Mouse (Mus musculus): ENCODE data around the gene Cpsf2. TPM values are rescaled to one million over a fixed set of nuclear protein-coding genes. Genes with fewer than 3 reads are reported as not detected.

Gene Cpsf2
- total and polyA plus RNA-seq, 3 experiments, result 32.7 to 42.0 (median 34.6) TPM

DNA sequence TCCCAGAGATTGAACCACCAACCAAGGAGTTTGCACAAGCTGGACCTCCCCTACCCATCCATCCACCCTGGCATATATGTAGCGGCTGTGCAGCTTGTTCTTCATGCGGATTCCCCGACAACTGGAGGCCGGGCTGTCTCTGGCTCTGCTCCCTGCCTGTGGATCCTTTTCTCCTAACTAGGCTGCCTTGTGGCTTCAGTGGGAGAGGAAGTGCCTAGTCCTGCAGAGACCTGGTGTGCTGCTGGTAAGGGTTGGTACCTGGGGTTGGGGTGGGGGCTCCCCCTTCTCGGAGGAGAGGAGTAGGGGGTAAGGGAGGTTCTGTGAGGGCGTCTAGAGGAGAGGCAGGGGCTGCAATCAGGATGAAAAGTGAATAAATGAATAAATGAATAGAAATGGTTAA, 39.3 kb downstream of the Cpsf2 start:
- no peak for TF ChIP-seq BHLHE40 (IDR thresholded peaks at IDR 0.05; ENCODE audit: low read depth, low read length)
- no peak for TF ChIP-seq HCFC1 (IDR thresholded peaks at IDR 0.05; ENCODE audit: low read depth, low read length)
- no peak for TF ChIP-seq ZKSCAN1 (IDR thresholded peaks at IDR 0.05; ENCODE audit: borderline replicate concordance, low read depth, low read length)
- no peak for TF ChIP-seq SIN3A (IDR thresholded peaks at IDR 0.05; ENCODE audit: low read length)
- no peak for TF ChIP-seq JUN (IDR thresholded peaks at IDR 0.05; ENCODE audit: insufficient read depth, low read depth, low read length)
- TF ChIP-seq RCOR1 (conservative IDR thresholded peaks at IDR 0.05; ENCODE audit: low read depth, low read length), result no peak
- no peak for TF ChIP-seq TBP (conservative IDR thresholded peaks at IDR 0.05; ENCODE audit: low read depth, low read length)
- no peak for TF ChIP-seq EP300 (IDR thresholded peaks at IDR 0.05; ENCODE audit: low read length)
- TF ChIP-seq USF2 (conservative IDR thresholded peaks at IDR 0.05; ENCODE audit: low read depth, low read length), result no peak
- no peak for TF ChIP-seq TCF12 (IDR thresholded peaks at IDR 0.05; ENCODE audit: low read depth, low read length)
- TF ChIP-seq PAX5 (IDR thresholded peaks at IDR 0.05; ENCODE audit: low read length), result no peak
- TF ChIP-seq MYC (IDR thresholded peaks at IDR 0.05; ENCODE audit: low read depth, low read length), result no peak
- TF ChIP-seq JUND (conservative IDR thresholded peaks at IDR 0.05; ENCODE audit: low read depth, low read length), result no peak
- TF ChIP-seq RAD21 (IDR thresholded peaks at IDR 0.05; ENCODE audit: low read depth, low read length), result no peak
- no peak for TF ChIP-seq SMC3 (IDR thresholded peaks at IDR 0.05; ENCODE audit: low read depth, low read length)
- no peak for TF ChIP-seq CHD1 (IDR thresholded peaks at IDR 0.05; ENCODE audit: low read depth, low read length)
- no peak for TF ChIP-seq ZC3H11A (IDR thresholded peaks at IDR 0.05; ENCODE audit: low read depth, low read length)
- Histone ChIP-seq H3K9ac (ENCODE audit: insufficient read depth, low read depth) (no peak overlapping the region), H3K4me3 (replicated peaks in 1 of 3; ENCODE audit: low read depth in 2 of 3, low read length in 2 of 3, poor library complexity in 1 of 3) (no peak overlapping the region), H3K36me3 (replicated peaks in 1 of 2; ENCODE audit: control insufficient read depth in 1 of 2, insufficient read depth in 1 of 2, low read length in 1 of 2) (peaks cover 0 to 2% of the 10 kb centered on the region in 2 experiments), H3K79me2 (replicated peaks; ENCODE audit: control insufficient read depth, extremely low read depth, insufficient read depth, poor library complexity, severe bottlenecking) (no peaks in the 10 kb centered on the region), H3K27me3 (replicated peaks) (no peaks in the 10 kb centered on the region), H3K4me1 (ENCODE audit: control insufficient read depth in 1 of 2, insufficient read depth in 2 of 2) (no peaks in the 10 kb centered on the region), H3K9me3 (replicated peaks; ENCODE audit: low read length) (no peaks in the 10 kb centered on the region), H3K27ac (ENCODE audit: insufficient read depth, low read depth) (no peak overlapping the region), H3K4me2 (ENCODE audit: insufficient read depth, low read depth, poor library complexity, severe bottlenecking) (no peak overlapping the region)
- no peak for DNase-seq (ENCODE audit: extremely low read depth)
- in situ Hi-C loops (cut with MboI; ENCODE audit: low pct_ligation_motif_present, low pct_unique_long_range_greater_than_20kb, low sequenced_read_pairs), result loop anchor here (10.0 kb wide), 1 partner anchor 160 kb away; no protein-coding TSS in a partner anchor
- dilution Hi-C loops (cut with MboI; ENCODE audit: extremely low pct_ligation_motif_present, extremely low pct_unique_long_range_greater_than_20kb, low sequenced_read_pairs), result no loop called here

DNA sequence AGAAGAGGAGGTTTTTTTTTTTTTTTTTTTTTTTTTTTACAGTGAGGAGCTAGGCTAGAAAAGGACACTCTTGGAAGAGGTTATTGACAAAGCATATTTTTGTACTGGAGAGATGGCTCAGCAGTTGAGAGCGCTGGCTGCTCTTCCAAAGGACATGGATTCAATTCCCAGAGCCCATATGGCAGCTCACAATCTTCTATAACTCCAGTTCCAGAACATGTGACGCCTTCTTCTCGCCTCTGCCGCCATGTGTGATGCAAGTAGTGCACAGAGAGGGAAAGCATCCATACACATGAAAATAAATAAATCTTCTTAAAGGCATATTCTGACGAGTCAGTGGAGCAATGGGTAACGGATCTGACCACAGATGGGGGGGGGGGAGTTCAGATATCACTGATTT, 46.1 kb downstream of the Cpsf2 start:
- no peak overlapping the region for H3K9ac ChIP-seq (ENCODE audit: insufficient read depth, low read depth)
- TF ChIP-seq MXI1 (IDR thresholded peaks at IDR 0.05; ENCODE audit: low read depth, low read length) (no peak), ZNF384 (IDR thresholded peaks at IDR 0.05; ENCODE audit: low read depth, low read length) (0 out of 2 replicates have a peak, but pooled peaks have one; percentile 66)
- dilution Hi-C loops (cut with MboI; ENCODE audit: extremely low pct_ligation_motif_present, extremely low pct_unique_long_range_greater_than_20kb, low sequenced_read_pairs), result no loop called here
- no peak overlapping the region for H3K27ac ChIP-seq (ENCODE audit: insufficient read depth, low read depth)
- no peak overlapping the region for H3K4me2 ChIP-seq (ENCODE audit: insufficient read depth, low read depth, poor library complexity, severe bottlenecking)
- H3K79me2 ChIP-seq (replicated peaks; ENCODE audit: control insufficient read depth, extremely low read depth, insufficient read depth, poor library complexity, severe bottlenecking), result no peaks in the 10 kb centered on the region
- H3K36me3 ChIP-seq (replicated peaks in 1 of 2; ENCODE audit: control insufficient read depth in 1 of 2, insufficient read depth in 1 of 2, low read length in 1 of 2), result no peaks in the 10 kb centered on the region
- H3K4me1 ChIP-seq (ENCODE audit: control insufficient read depth in 1 of 2, insufficient read depth in 2 of 2), result no peaks in the 10 kb centered on the region
- DNase-seq (ENCODE audit: extremely low read depth), result no peak
- no peak overlapping the region for H3K4me3 ChIP-seq (replicated peaks in 1 of 3; ENCODE audit: low read depth in 2 of 3, low read length in 2 of 3, poor library complexity in 1 of 3)
- in situ Hi-C loops (cut with MboI; ENCODE audit: low pct_ligation_motif_present, low pct_unique_long_range_greater_than_20kb, low sequenced_read_pairs), result no loop called here
- no peaks in the 10 kb centered on the region for H3K9me3 ChIP-seq (replicated peaks; ENCODE audit: low read length)
- no peaks in the 10 kb centered on the region for H3K27me3 ChIP-seq (replicated peaks)
